Mouse (Mus musculus) limb, embryonic 12.5 days (tissue): ENCODE results near the gene Hoxd12. TPM values are rescaled to one million over a fixed set of nuclear protein-coding genes. Genes with fewer than 3 reads are reported as not detected.

Experiments
- ATAC-seq: fragments of 200-750 bp; cut with Nextera tagmentation; 2 replicates; pipeline ENCODE4 v1.8.0; 2017; ENCODE audit warnings: low read depth, moderate TSS enrichment; ENCODE audit not compliant: insufficient number of reproducible peaks, insufficient read depth, low FRiP score, low TSS enrichment
- H3K27ac ChIP-seq: fragments of 300-500 bp; sonication (generic); 2 replicates; pipeline ENCODE4 v1.5.1; 2016; ENCODE audit warnings: mild to moderate bottlenecking, moderate library complexity
- H3K27me3 ChIP-seq: fragments of 300-500 bp; sonication (generic); 2 replicates; pipeline ENCODE4 v1.6.1; 2016; ENCODE audit warnings: mild to moderate bottlenecking, moderate library complexity
- H3K36me3 ChIP-seq: fragments of 300-500 bp; sonication (generic); 2 replicates; pipeline ENCODE4 v1.6.1; 2016; ENCODE audit warnings: mild to moderate bottlenecking, moderate library complexity
- H3K4me1 ChIP-seq: fragments of 300-500 bp; sonication (generic); replicated peaks from 2 replicates; pipeline ENCODE4 v1.6.1; 2016
- H3K4me2 ChIP-seq: fragments of 300-500 bp; sonication (generic); 2 replicates; pipeline ENCODE4 v1.6.1; 2016; ENCODE audit warnings: mild to moderate bottlenecking, moderate library complexity
- H3K4me3 ChIP-seq: fragments of 300-500 bp; sonication (generic); replicated peaks from 2 replicates; pipeline ENCODE4 v1.5.1; 2016; ENCODE audit warnings: mild to moderate bottlenecking
- H3K9ac ChIP-seq: fragments of 300-500 bp; sonication (generic); replicated peaks from 2 replicates; pipeline ENCODE4 v1.6.1; 2016; ENCODE audit warnings: mild to moderate bottlenecking, moderate library complexity
- H3K9me3 ChIP-seq: fragments of 300-500 bp; sonication (generic); 2 replicates; pipeline ENCODE4 v1.6.1; 2016; ENCODE audit warnings: mild to moderate bottlenecking, moderate library complexity
- WGBS: fragments of 180-500 bp; shearing (Covaris S2); methylation state at CpG from one replicate; pipeline ENCODE4 v1.1.7; 2016; 5-methylcytosine and 5-hydroxymethylcytosine counted together
- polyA plus RNA-seq: library from polyadenylated mRNA; unstranded; fragments of >200 nt; fragmentation: Nextera tagmentation; extraction: Ambion mirVana; gene quantifications from 2 replicates; pipeline ENCODE4 v1.2.1, GENCODE M21; 2016

The Hoxd12 gene
- polyA plus RNA-seq, 1 experiment from 2014 or later = 130 TPM

- H3K9me3 ChIP-seq = no peaks in the 10 kb centered on the region
- peaks cover 27% of the 10 kb centered on the region for H3K4me1 ChIP-seq
- peak overlapping the region; percentile 74 for H3K4me2 ChIP-seq
- peaks cover 69% of the 10 kb centered on the region for H3K27me3 ChIP-seq
- H3K9ac ChIP-seq = peak overlapping the region; percentile 99
- peak overlapping the region; percentile 85 for H3K27ac ChIP-seq
- no peak for ATAC-seq
- peak overlapping the region; percentile 90 for H3K4me3 ChIP-seq
- WGBS = 3% methylated on average over 7 of the region's 7 CpGs
- no peaks in the 10 kb centered on the region for H3K36me3 ChIP-seq
Observed at GRCm38 (mm10) chr2:74666411-74666810, 8.4 kb upstream of the Hoxd12 start.

- no peak for ATAC-seq
- WGBS = under 1% methylated on average over 36 of the region's 36 CpGs
- peaks cover 64% of the 10 kb centered on the region for H3K27me3 ChIP-seq
- peak overlapping the region; percentile 99 for H3K9ac ChIP-seq
- peak overlapping the region; percentile 95 for H3K27ac ChIP-seq
- H3K36me3 ChIP-seq = no peaks in the 10 kb centered on the region
- no peaks in the 10 kb centered on the region for H3K9me3 ChIP-seq
- peak overlapping the region; percentile 74 for H3K4me2 ChIP-seq
- peaks cover 22% of the 10 kb centered on the region for H3K4me1 ChIP-seq
- H3K4me3 ChIP-seq = peak overlapping the region; percentile 90
Observed at GRCm38 (mm10) chr2:74667191-74667841, 7.5 kb upstream of the Hoxd12 start.

- Histone ChIP-seq H3K27ac (peak within 1 kb of the TSS; percentile 95), H3K4me1 (peaks cover 22% of the 10 kb centered on the region), H3K27me3 (peaks cover 68% of the 10 kb centered on the region), H3K9me3 (no peaks in the 10 kb centered on the region), H3K9ac (peak within 1 kb of the TSS; percentile 99), H3K4me2 (peak within 1 kb of the TSS; percentile 74), H3K4me3 (peak within 1 kb of the TSS; percentile 90), H3K36me3 (no peaks in the 10 kb centered on the region)
- WGBS = under 1% methylated on average over 28 of the region's 51 CpGs
- peak; percentile 89 for ATAC-seq
Observed at GRCm38 (mm10) chr2:74667842-74668357, 6.9 kb upstream of the Hoxd12 start, which contains the start of gene Hoxd13. TSS of gene Hoxd13 (plus strand) at chr2:74668310.

GRCm38 (mm10) chr2:74668370-74669229, 6.2 kb upstream of the Hoxd12 start:
- Histone ChIP-seq H3K27ac (peak overlapping the region; percentile 95), H3K4me3 (peak overlapping the region; percentile 90), H3K4me2 (peak overlapping the region; percentile 74), H3K36me3 (no peaks in the 10 kb centered on the region), H3K4me1 (peaks cover 21% of the 10 kb centered on the region), H3K27me3 (peaks cover 69% of the 10 kb centered on the region), H3K9ac (peak overlapping the region; percentile 99), H3K9me3 (no peaks in the 10 kb centered on the region)
- under 1% methylated on average over 72 of the region's 74 CpGs for WGBS
- no peak for ATAC-seq

GRCm38 (mm10) chr2:74669230-74669578, 5.6 kb upstream of the Hoxd12 start:
- H3K9ac ChIP-seq = peak overlapping the region; percentile 99
- H3K27me3 ChIP-seq = peaks cover 69% of the 10 kb centered on the region
- H3K9me3 ChIP-seq = no peaks in the 10 kb centered on the region
- peak overlapping the region; percentile 95 for H3K27ac ChIP-seq
- peaks cover 27% of the 10 kb centered on the region for H3K4me1 ChIP-seq
- H3K4me2 ChIP-seq = peak overlapping the region; percentile 74
- peak overlapping the region; percentile 90 for H3K4me3 ChIP-seq
- ATAC-seq = no peak
- no peaks in the 10 kb centered on the region for H3K36me3 ChIP-seq
- WGBS = 0% methylated on average over 3 of the region's 3 CpGs

GRCm38 (mm10) chr2:74669650-74670235, 5.1 kb upstream of the Hoxd12 start:
- H3K4me3 ChIP-seq = peak overlapping the region; percentile 90
- H3K27me3 ChIP-seq = peaks cover 69% of the 10 kb centered on the region
- 1% methylated on average over 14 of the region's 14 CpGs for WGBS

GRCm38 (mm10) chr2:74670632-74671188, 4.1 kb upstream of the Hoxd12 start:
- no peak for ATAC-seq
- Histone ChIP-seq H3K9ac (peak overlapping the region; percentile 99), H3K4me2 (peak overlapping the region; percentile 74), H3K27me3 (peaks cover 73% of the 10 kb centered on the region), H3K4me1 (peaks cover 34% of the 10 kb centered on the region), H3K9me3 (no peaks in the 10 kb centered on the region), H3K27ac (peak overlapping the region; percentile 66), H3K36me3 (no peaks in the 10 kb centered on the region), H3K4me3 (peak overlapping the region; percentile 90)
- WGBS = 4% methylated on average over 3 of the region's 3 CpGs

More at GRCm38 (mm10) chr2:74669650-74670235, 5.1 kb upstream of the Hoxd12 start:
- Histone ChIP-seq H3K9ac (peak overlapping the region; percentile 99), H3K4me2 (peak overlapping the region; percentile 74), H3K9me3 (no peaks in the 10 kb centered on the region), H3K36me3 (no peaks in the 10 kb centered on the region), H3K27ac (peak overlapping the region; percentile 95), H3K4me1 (peaks cover 28% of the 10 kb centered on the region)
- ATAC-seq = no peak

- Histone ChIP-seq H3K9ac (peak overlapping the region; percentile 99), H3K27ac (peak overlapping the region; percentile 99), H3K4me3 (peak overlapping the region; percentile 90), H3K9me3 (no peaks in the 10 kb centered on the region), H3K4me1 (peaks cover 42% of the 10 kb centered on the region), H3K36me3 (no peaks in the 10 kb centered on the region), H3K27me3 (peaks cover 76% of the 10 kb centered on the region), H3K4me2 (peak overlapping the region; percentile 74)
- WGBS = 8% methylated on average over 5 of the region's 5 CpGs
- no peak for ATAC-seq
Observed at GRCm38 (mm10) chr2:74671847-74672246, 3.0 kb upstream of the Hoxd12 start.

GRCm38 (mm10) chr2:74672481-74673362, 2.1 kb upstream of the Hoxd12 start:
- peak overlapping the region; percentile 90 for H3K4me3 ChIP-seq
- H3K27ac ChIP-seq = peak overlapping the region; percentile 99
- peaks cover 75% of the 10 kb centered on the region for H3K27me3 ChIP-seq
- H3K9ac ChIP-seq = peak overlapping the region; percentile 99
- H3K36me3 ChIP-seq = no peaks in the 10 kb centered on the region
- peaks cover 42% of the 10 kb centered on the region for H3K4me1 ChIP-seq
- H3K4me2 ChIP-seq = peak overlapping the region; percentile 74
- WGBS = under 1% methylated on average over 40 of the region's 40 CpGs
- no peaks in the 10 kb centered on the region for H3K9me3 ChIP-seq
- peak; percentile 44 for ATAC-seq

GRCm38 (mm10) chr2:74673835-74674425, 883 bp upstream of the Hoxd12 start:
- Histone ChIP-seq H3K27ac (peak overlapping the region; percentile 99), H3K4me2 (peak overlapping the region; percentile 74), H3K27me3 (peaks cover 63% of the 10 kb centered on the region), H3K9me3 (no peaks in the 10 kb centered on the region), H3K36me3 (no peaks in the 10 kb centered on the region), H3K4me1 (peaks cover 35% of the 10 kb centered on the region), H3K9ac (peak overlapping the region; percentile 99), H3K4me3 (peak overlapping the region; percentile 90)
- WGBS = 2% methylated on average over 24 of the region's 24 CpGs
- 0 out of 2 replicates have a peak, but pooled peaks have one; percentile 11 for ATAC-seq
